Mouse (Mus musculus) small intestine, adult 2 months (tissue): ENCODE data around the gene Gm128.

Experiments used
- CTCF ChIP-seq: fragments of 200-500 bp; IDR thresholded peaks from 2 replicates; pipeline ENCODE4 v1.5.1; 2012; ENCODE audit warnings: low read depth, mild to moderate bottlenecking, control low read depth, inconsistent platforms, low read length, moderate library complexity, mixed read lengths; ENCODE audit not compliant: insufficient replicate concordance, insufficient read length; ENCODE audit errors: extremely low read depth
- POLR2A ChIP-seq: fragments of 200-500 bp; IDR thresholded peaks from 2 replicates; pipeline ENCODE4 v1.6.1; 2012; ENCODE audit warnings: low read depth, mild to moderate bottlenecking, control low read depth, inconsistent platforms, low read length, moderate library complexity

DNA sequence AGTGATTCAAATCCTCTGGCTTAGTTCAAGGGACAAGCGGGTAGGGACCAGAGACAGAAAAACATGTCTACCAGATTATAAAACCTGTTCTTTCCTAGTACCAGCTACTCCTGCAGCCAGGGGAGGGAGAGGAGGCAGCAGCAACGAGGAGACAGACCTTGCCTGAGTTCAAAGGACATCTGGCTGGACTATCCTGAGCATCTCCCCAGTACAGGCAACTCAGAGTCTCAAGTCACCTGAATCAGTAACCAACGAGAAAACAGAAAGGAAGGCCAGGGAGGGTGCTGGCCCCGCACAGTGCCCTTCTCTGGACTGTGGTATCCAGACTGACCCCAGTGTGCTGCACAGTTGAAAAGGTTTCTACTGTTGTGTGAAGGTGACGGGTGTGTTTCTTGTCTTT, 15.5 kb upstream of the Gm128 start:
- no peak for TF ChIP-seq CTCF
- TF ChIP-seq POLR2A, result no peak
